Mouse (Mus musculus) intestine, embryonic 16.5 days (tissue): ENCODE data around the gene Gpr137b. TPM values are rescaled to one million over a fixed set of nuclear protein-coding genes. Genes with fewer than 3 reads are reported as not detected.
"Not testable (repeated sequence)": the region's sequence is repeated elsewhere in the genome, so short reads cannot be mapped to it uniquely, and the experiment has no call there.

Experiments used
- ATAC-seq: fragments of 200-750 bp; cut with Nextera tagmentation; 2 replicates; pipeline ENCODE4 v1.8.0; 2017; ENCODE audit warnings: moderate TSS enrichment, moderate library complexity
- H3K27ac ChIP-seq: fragments of 300-500 bp; sonication (generic); 2 replicates; pipeline ENCODE4 v1.5.1; 2014; ENCODE audit warnings: mild to moderate bottlenecking, low read length
- H3K27me3 ChIP-seq: fragments of 300-500 bp; sonication (generic); replicated peaks from 2 replicates; pipeline ENCODE4 v1.6.1; 2014; ENCODE audit warnings: low read length, control low read depth, mixed read lengths; ENCODE audit not compliant: control insufficient read depth, insufficient read depth
- H3K36me3 ChIP-seq: fragments of 300-500 bp; sonication (generic); 2 replicates; pipeline ENCODE4 v1.6.1; 2014; ENCODE audit warnings: low read length, control low read depth; ENCODE audit not compliant: control insufficient read depth, insufficient read depth
- H3K4me1 ChIP-seq: fragments of 300-500 bp; sonication (generic); 2 replicates; pipeline ENCODE4 v1.6.1; 2014; ENCODE audit warnings: low read length, control low read depth, mixed read lengths; ENCODE audit not compliant: control insufficient read depth, insufficient read depth
- H3K4me2 ChIP-seq: fragments of 300-500 bp; sonication (generic); 2 replicates; pipeline ENCODE4 v1.6.1; 2014; ENCODE audit warnings: low read depth, low read length, control low read depth
- H3K4me3 ChIP-seq: fragments of 300-500 bp; sonication (generic); 2 replicates; pipeline ENCODE4 v1.5.1; 2014; ENCODE audit warnings: mild to moderate bottlenecking, low read length
- H3K9ac ChIP-seq: fragments of 300-500 bp; sonication (generic); 2 replicates; pipeline ENCODE4 v1.6.1; 2014; ENCODE audit warnings: low read depth, low read length
- H3K9me3 ChIP-seq: fragments of 300-500 bp; sonication (generic); 2 replicates; pipeline ENCODE4 v1.6.1; 2016; ENCODE audit warnings: low read length, control low read depth; ENCODE audit not compliant: control insufficient read depth
- WGBS: fragments of 180-500 bp; shearing (Covaris S2); extraction: QIAGEN DNeasy Blood & Tissue Kit; methylation state at CpG from one replicate; pipeline ENCODE4 v1.1.7; 2014; 5-methylcytosine and 5-hydroxymethylcytosine counted together
- polyA plus RNA-seq: library from polyadenylated mRNA; unstranded; fragments of >200 nt; fragmentation: Nextera tagmentation; extraction: Ambion mirVana; gene quantifications from 2 replicates; pipeline ENCODE4 v1.2.1, GENCODE M21; 2015

Gene Gpr137b
- polyA plus RNA-seq, 1 experiment from 2014 or later, result 5.2 TPM

DNA sequence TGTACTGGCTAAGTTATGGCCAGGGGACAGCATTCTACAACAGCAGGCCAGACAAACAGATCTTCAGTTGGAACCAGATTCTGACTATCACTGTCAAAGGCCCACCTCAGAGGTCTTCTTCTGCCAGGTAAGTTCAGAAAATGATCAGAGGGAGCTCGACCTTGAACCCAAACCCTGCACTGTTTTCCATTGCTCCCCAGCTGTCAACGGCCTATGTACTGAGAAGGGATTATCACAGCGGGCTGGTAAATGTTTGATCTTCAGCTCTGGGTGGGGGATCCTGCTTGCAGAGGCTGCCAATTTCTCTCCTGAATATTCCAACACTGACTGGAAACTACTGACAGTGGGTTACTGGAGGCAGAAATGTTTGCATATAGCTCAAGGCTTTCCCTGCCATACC is 20.4 kb upstream of the Gpr137b start:
- Histone ChIP-seq H3K4me1 (no peaks in the 10 kb centered on the region), H3K27me3 (no peaks in the 10 kb centered on the region), H3K27ac (no peak overlapping the region), H3K9me3 (no peaks in the 10 kb centered on the region), H3K4me2 (no peak overlapping the region), H3K36me3 (no peaks in the 10 kb centered on the region), H3K9ac (no peak overlapping the region), H3K4me3 (no peak overlapping the region)
- WGBS, result 48% methylated on average over 3 of the region's 3 CpGs
- no peak for ATAC-seq

DNA sequence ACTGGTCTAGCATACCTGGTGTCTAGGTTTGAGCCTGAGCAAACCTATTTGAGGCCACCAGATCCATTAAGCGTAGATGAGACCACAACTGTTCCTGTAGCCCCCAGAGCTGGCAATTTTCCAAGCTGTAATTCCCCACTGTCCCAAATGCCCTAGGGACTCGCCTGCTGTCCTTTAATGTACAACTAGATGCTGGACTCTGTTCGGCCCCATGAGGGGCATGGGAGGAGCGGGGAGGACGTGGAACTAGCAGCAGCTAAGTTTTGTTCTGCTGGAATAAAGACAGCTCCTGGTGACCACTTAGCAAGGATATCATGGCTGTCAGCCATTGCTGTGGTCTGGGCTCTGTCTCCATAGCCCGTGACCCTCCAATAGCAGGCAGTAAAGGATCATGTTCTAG is 11.7 kb upstream of the Gpr137b start:
- H3K4me2 ChIP-seq, H3K4me1 ChIP-seq, H3K4me3 ChIP-seq, ATAC-seq, H3K27me3 ChIP-seq, H3K9ac ChIP-seq, H3K36me3 ChIP-seq, H3K27ac ChIP-seq, H3K9me3 ChIP-seq: not testable (repeated sequence)
- WGBS, result no CpG with 5 or more reads among the region's 6 CpGs

DNA sequence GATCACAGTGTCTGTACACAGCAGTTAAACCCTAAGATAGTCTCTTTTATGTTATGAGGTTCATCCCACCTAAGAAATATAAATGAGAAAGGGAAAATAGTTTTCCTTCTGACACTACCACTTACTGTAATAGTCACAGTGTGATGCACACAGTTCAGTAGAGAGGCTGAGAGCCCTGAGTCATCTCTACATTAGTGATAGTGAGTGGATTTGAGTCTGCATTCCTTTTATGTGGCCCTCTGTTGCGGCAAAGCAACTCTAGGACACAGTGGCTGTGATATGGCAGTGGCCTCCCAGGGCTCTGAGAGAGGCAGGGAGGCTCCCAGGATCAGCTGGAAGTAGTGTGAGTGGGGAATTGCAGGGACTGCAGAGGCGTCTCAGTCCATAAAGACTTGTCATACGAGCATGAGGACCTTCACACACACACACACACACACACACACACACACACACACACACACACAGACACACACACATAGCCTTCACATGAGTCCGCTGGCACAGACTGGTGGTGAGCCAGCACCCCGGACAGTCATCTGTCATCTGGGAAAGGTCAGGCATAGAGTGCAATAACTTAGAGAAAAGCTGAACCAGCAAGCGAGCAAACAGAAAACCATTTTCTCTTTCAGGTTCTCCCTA is 10.8 kb upstream of the Gpr137b start:
- H3K27ac ChIP-seq, H3K4me3 ChIP-seq, ATAC-seq, H3K9ac ChIP-seq, H3K36me3 ChIP-seq, H3K9me3 ChIP-seq, H3K4me2 ChIP-seq, H3K4me1 ChIP-seq, H3K27me3 ChIP-seq: not testable (repeated sequence)
- 75% methylated on average over 6 of the region's 6 CpGs for WGBS

DNA sequence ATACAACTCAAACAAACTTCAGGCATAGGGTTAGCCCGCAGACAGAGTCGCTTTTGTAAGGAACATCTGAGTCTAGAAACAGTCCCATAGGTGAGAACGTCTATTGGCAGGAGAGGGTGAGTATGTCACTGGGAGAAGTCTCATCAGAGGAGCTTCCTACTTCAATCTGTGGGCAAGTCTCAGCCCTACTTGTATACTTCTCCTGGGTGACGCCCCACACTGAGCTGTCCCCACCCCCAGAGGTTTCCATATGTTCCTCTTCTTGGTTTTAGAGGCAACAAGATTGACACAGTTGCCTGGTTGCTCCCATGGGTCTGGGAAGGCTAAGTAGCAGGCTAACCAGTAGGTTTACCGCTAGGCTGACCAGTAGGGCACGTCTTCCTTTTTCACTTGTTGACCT is 10.0 kb upstream of the Gpr137b start:
- not testable (repeated sequence) for H3K9ac ChIP-seq, ATAC-seq, H3K4me3 ChIP-seq, H3K27me3 ChIP-seq, H3K36me3 ChIP-seq, H3K4me1 ChIP-seq, H3K9me3 ChIP-seq, H3K4me2 ChIP-seq, H3K27ac ChIP-seq
- 77% methylated on average over 5 of the region's 6 CpGs for WGBS

DNA sequence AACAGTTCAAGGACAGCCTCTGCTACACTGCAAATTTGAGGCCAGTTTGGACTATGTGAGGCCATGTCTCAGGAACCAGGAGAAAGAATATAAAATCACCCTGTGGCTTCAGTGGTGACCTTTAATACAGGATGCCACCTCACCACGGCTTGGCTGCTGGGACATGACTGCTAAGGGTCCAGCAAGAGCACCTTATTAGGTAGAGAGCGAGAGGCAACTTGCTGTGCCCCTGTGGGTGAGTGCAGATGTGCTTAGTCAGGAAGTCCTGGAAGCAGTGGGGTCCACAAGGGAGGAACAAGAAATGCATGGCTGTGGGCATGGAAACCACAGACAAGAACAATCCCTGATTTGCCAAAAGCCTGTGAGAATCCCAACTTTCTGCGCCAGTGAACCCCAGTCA is 9.6 kb upstream of the Gpr137b start:
- H3K9ac ChIP-seq, H3K4me3 ChIP-seq, H3K4me2 ChIP-seq, H3K4me1 ChIP-seq, H3K27me3 ChIP-seq, ATAC-seq, H3K27ac ChIP-seq, H3K36me3 ChIP-seq, H3K9me3 ChIP-seq: not testable (repeated sequence)
- 87% methylated on average over 2 of the region's 3 CpGs for WGBS

DNA sequence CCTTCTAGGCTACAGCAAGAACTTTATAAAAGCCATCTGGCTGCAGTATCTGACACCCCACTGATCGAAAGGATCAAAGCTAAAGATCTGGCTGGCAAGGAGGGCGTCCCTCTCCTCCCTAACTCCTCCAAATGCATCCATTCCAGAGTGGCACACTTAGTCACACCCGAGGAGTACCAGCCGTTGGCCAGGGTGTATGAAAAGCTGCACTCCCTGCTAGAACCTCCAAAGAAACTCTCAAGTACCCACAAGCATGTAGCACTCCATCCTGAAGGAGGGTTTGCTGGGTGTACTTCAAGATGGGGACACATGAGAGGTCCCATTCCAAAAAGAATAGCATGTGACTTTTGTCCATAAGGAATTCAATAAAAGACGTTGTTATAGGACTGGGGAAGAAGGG is 9.0 kb upstream of the Gpr137b start:
- WGBS, result 73% methylated on average over 5 of the region's 5 CpGs
- ATAC-seq, result not testable (repeated sequence)

DNA sequence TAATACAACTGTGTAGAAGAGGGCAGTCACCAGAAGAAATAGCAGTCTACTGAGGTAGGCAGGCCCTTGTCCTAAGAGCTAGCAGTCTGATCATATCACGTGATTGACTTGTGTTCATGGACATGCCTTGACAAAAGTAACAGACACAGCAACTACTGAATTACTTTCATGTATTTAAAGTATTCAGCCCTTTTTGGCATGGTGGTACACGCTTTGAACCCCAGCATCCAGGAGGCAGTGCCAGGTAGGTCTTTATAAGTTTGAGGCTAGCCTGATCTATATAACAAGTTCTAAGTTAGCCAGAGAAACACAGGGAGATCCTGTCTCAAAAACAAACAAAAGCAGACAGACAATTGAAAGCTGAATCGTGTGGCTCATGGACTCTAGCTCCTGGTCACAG is 7.0 kb upstream of the Gpr137b start:
- ATAC-seq, H3K9ac ChIP-seq, H3K9me3 ChIP-seq, H3K27me3 ChIP-seq, H3K4me1 ChIP-seq, H3K36me3 ChIP-seq, H3K27ac ChIP-seq, H3K4me2 ChIP-seq, H3K4me3 ChIP-seq: not testable (repeated sequence)
- 68% methylated on average over 3 of the region's 3 CpGs for WGBS

More for the DNA sequence above, 9.0 kb upstream of the Gpr137b start:
- H3K4me2 ChIP-seq, H3K36me3 ChIP-seq, H3K27ac ChIP-seq, H3K4me3 ChIP-seq, H3K9ac ChIP-seq, H3K9me3 ChIP-seq, H3K27me3 ChIP-seq, H3K4me1 ChIP-seq: not testable (repeated sequence)

DNA sequence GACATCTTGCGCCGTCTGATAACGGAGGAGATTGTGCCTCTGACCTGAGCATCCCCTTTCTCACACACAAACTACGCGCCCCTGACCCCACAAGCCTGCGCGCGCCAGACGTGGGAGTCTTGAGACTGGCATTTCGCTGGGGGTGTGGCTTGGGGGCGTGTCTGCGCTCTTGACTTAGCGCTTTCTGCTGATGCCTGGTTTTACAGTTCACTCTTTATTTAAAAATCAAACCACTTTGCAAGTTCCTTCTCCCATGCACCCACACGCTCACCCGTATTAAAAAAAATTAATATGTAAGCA is 232 bp upstream of the Gpr137b start:
- under 1% methylated on average over 12 of the region's 15 CpGs for WGBS

DNA sequence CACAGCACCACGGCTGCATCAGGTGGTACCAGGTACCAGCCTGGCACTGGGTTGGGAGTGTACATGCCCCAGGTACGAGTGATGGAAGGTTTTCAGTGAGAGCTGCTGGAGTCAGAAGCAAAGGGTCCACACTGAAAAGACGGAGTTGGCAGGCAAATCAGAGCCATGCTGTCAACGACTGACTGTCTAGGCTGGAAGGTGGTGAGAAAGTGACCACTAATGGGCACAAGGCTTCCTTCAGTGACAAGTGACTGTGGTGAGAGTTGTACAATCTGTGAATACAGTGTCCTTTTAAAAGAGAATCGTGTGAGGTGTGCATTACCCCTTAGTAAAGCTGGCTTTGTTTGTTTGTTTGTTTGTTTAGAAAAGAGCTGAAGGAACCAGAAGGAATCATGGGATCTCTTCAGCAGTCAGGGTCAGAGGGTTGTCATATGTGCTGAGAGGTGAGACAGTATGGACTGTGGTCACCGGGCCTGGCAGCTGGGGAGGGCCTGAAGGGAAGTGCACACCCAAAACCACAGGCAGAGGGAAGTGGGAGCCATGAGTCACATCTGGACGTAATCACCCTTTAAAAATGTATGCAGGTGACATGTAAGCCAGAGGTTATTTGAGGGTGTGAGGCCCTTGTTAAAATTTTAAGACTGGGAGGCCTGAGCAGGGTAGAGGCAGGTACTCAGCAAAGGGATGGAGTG is 15.5 kb downstream of the Gpr137b start:
- not testable (repeated sequence) for H3K36me3 ChIP-seq, H3K27me3 ChIP-seq, H3K9me3 ChIP-seq, H3K27ac ChIP-seq, ATAC-seq, H3K4me2 ChIP-seq, H3K9ac ChIP-seq, H3K4me3 ChIP-seq, H3K4me1 ChIP-seq
- WGBS, result 64% methylated on average over 1 of the region's 7 CpGs

More for the DNA sequence above, 232 bp upstream of the Gpr137b start:
- not testable (repeated sequence) for H3K27me3 ChIP-seq, H3K27ac ChIP-seq, H3K4me1 ChIP-seq, H3K36me3 ChIP-seq, H3K9ac ChIP-seq, H3K9me3 ChIP-seq
- peak; percentile 69 for ATAC-seq
- Histone ChIP-seq H3K4me3 (peak overlapping the region; percentile 40), H3K4me2 (peak overlapping the region; percentile 62)

DNA sequence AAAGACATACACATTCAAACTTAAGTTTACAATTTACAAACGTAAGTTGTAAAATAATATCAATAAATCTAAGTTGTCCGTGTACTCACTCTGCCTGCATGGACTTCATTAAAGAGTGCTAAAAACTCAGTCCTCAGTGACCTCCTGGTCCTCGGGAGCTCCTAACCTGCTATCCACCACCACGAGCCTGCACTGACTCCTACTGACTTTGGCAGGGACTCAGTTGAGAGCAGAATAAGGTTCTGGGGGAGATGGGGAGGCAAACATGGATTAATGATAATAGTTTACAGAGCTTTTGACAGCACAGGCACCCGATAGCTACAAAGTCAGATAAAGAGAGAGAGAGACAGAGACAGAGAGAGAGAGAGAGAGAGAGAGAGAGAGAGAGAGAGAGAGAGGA is 16.6 kb downstream of the Gpr137b start:
- Histone ChIP-seq H3K27ac (no peak overlapping the region), H3K4me3 (no peak overlapping the region), H3K27me3 (no peaks in the 10 kb centered on the region), H3K4me2 (no peak overlapping the region), H3K9ac (no peak overlapping the region), H3K4me1 (no peaks in the 10 kb centered on the region), H3K9me3 (no peaks in the 10 kb centered on the region), H3K36me3 (no peaks in the 10 kb centered on the region)
- WGBS, result 80% methylated on average over 5 of the region's 5 CpGs
- no peak for ATAC-seq
